Mouse (Mus musculus): ENCODE measurements around the gene Myocos. TPM values are rescaled to one million over a fixed set of nuclear protein-coding genes. Genes with fewer than 3 reads are reported as not detected.

Myocos gene
- polyA plus RNA-seq, 1 experiment: not detected

DNA sequence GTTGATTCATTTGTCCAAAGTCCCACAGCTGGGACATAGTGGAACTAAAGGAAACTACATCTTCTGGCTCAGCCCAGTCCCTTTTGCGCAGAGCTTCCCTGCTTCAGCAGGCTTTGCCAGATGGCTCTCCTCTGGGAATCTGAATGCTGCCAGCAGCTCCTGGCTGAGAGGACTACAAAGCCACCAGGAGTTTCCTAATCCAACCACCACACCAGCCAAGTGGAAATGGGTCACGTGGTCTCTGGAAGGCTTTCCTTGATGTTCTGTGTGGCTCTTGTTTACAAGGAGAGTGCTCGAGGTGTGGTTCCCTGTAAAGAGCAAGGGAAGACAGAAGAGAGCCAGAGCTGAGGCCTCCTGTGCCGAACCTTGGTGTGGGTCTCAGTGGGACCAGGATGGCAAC, 14.3 kb downstream of the Myocos start:
- H3K4me3 ChIP-seq: no peak overlapping the region
- no peak overlapping the region for H3ac ChIP-seq (ENCODE audit: control insufficient read depth, insufficient read length)
- H3K27me3 ChIP-seq (ENCODE audit: control insufficient read depth, insufficient read depth, insufficient read length): peaks cover 12% of the 10 kb centered on the region
- no peak overlapping the region for H3K4me2 ChIP-seq (ENCODE audit: low read depth)
- no peaks in the 10 kb centered on the region for H3K79me2 ChIP-seq (ENCODE audit: control insufficient read depth, insufficient read depth)
- no peaks in the 10 kb centered on the region for H3K36me3 ChIP-seq (ENCODE audit: control insufficient read depth, insufficient read depth)
- no peak for TF ChIP-seq SRF (IDR thresholded peaks at IDR 0.05; ENCODE audit: control insufficient read depth, insufficient read length, low read depth)
- TF ChIP-seq E2F4 (IDR thresholded peaks at IDR 0.05; ENCODE audit: insufficient read depth): no peak
- TF ChIP-seq POLR2AphosphoS2 (IDR thresholded peaks at IDR 0.05; ENCODE audit: insufficient read length, low read depth): no peak
- TF ChIP-seq REST (IDR thresholded peaks at IDR 0.05; ENCODE audit: insufficient read depth, insufficient read length): no peak
- no peak for TF ChIP-seq MAX (IDR thresholded peaks at IDR 0.05; ENCODE audit: low read depth)
- TF ChIP-seq POLR2A (IDR thresholded peaks at IDR 0.05; ENCODE audit: insufficient read length, low read depth): no peak
- no peak for TF ChIP-seq CEBPB (IDR thresholded peaks at IDR 0.05; ENCODE audit: insufficient read depth, poor library complexity, severe bottlenecking)
- TF ChIP-seq USF1 (IDR thresholded peaks at IDR 0.05; ENCODE audit: low read depth): peak; percentile 77

- Histone ChIP-seq H3ac (ENCODE audit: control insufficient read depth, insufficient read length) (no peak overlapping the region), H3K4me2 (ENCODE audit: low read depth) (no peak overlapping the region), H3K36me3 (ENCODE audit: control insufficient read depth, insufficient read depth) (no peaks in the 10 kb centered on the region), H3K27me3 (ENCODE audit: control insufficient read depth, insufficient read depth, insufficient read length) (peaks cover 9% of the 10 kb centered on the region), H3K79me2 (ENCODE audit: control insufficient read depth, insufficient read depth) (no peaks in the 10 kb centered on the region), H3K4me3 (no peak overlapping the region)
- TF ChIP-seq MAX (IDR thresholded peaks at IDR 0.05; ENCODE audit: low read depth) (no peak), POLR2A (IDR thresholded peaks at IDR 0.05; ENCODE audit: insufficient read length, low read depth) (no peak), TCF3 (IDR thresholded peaks at IDR 0.05; ENCODE audit: insufficient read length, low read depth) (no peak), TCF12 (IDR thresholded peaks at IDR 0.05; ENCODE audit: insufficient read depth, poor library complexity, severe bottlenecking) (no peak), USF1 (IDR thresholded peaks at IDR 0.05; ENCODE audit: low read depth) (no peak), MYOG (IDR thresholded peaks at IDR 0.05; ENCODE audit: control insufficient read depth in 1 of 3, insufficient read depth in 1 of 3, insufficient read length in 2 of 3, low read depth in 2 of 3) (no peak), CEBPB (IDR thresholded peaks at IDR 0.05; ENCODE audit: insufficient read depth, poor library complexity, severe bottlenecking) (no peak), POLR2AphosphoS2 (IDR thresholded peaks at IDR 0.05; ENCODE audit: insufficient read length, low read depth) (no peak), REST (IDR thresholded peaks at IDR 0.05; ENCODE audit: insufficient read depth, insufficient read length) (no peak), SRF (IDR thresholded peaks at IDR 0.05; ENCODE audit: control insufficient read depth, insufficient read length, low read depth) (no peak), MYOD1 (IDR thresholded peaks at IDR 0.05; ENCODE audit: control insufficient read depth in 1 of 3, insufficient read length in 2 of 3, low read depth in 2 of 3) (no peak)
These were observed 15.4 kb downstream of the Myocos start for GRCm38 (mm10) chr1:162642591-162642990.

- Histone ChIP-seq H3K36me3 (ENCODE audit: control insufficient read depth, insufficient read depth) (no peaks in the 10 kb centered on the region), H3K4me2 (ENCODE audit: low read depth) (no peak overlapping the region), H3ac (ENCODE audit: control insufficient read depth, insufficient read length) (no peak overlapping the region), H3K79me2 (ENCODE audit: control insufficient read depth, insufficient read depth) (no peaks in the 10 kb centered on the region), H3K4me3 (no peak overlapping the region), H3K27me3 (ENCODE audit: control insufficient read depth, insufficient read depth, insufficient read length) (peaks cover 9% of the 10 kb centered on the region)
- no peak for TF ChIP-seq MYOG (IDR thresholded peaks at IDR 0.05; ENCODE audit: control insufficient read depth in 1 of 3, insufficient read depth in 1 of 3, insufficient read length in 2 of 3, low read depth in 2 of 3)
- TF ChIP-seq CEBPB (IDR thresholded peaks at IDR 0.05; ENCODE audit: insufficient read depth, poor library complexity, severe bottlenecking): no peak
- TF ChIP-seq TCF12 (IDR thresholded peaks at IDR 0.05; ENCODE audit: insufficient read depth, poor library complexity, severe bottlenecking): no peak
- TF ChIP-seq SRF (IDR thresholded peaks at IDR 0.05; ENCODE audit: control insufficient read depth, insufficient read length, low read depth): no peak
- no peak for TF ChIP-seq REST (IDR thresholded peaks at IDR 0.05; ENCODE audit: insufficient read depth, insufficient read length)
- no peak for TF ChIP-seq TCF3 (IDR thresholded peaks at IDR 0.05; ENCODE audit: insufficient read length, low read depth)
- no peak for TF ChIP-seq MAX (IDR thresholded peaks at IDR 0.05; ENCODE audit: low read depth)
- no peak for TF ChIP-seq POLR2A (IDR thresholded peaks at IDR 0.05; ENCODE audit: insufficient read length, low read depth)
- no peak for TF ChIP-seq USF1 (IDR thresholded peaks at IDR 0.05; ENCODE audit: low read depth)
- TF ChIP-seq POLR2AphosphoS2 (IDR thresholded peaks at IDR 0.05; ENCODE audit: insufficient read length, low read depth): no peak
- TF ChIP-seq MYOD1 (IDR thresholded peaks at IDR 0.05; ENCODE audit: control insufficient read depth in 1 of 3, insufficient read length in 2 of 3, low read depth in 2 of 3): no peak
- no peak for TF ChIP-seq E2F4 (IDR thresholded peaks at IDR 0.05; ENCODE audit: insufficient read depth)
These were observed 18.2 kb downstream of the Myocos start for GRCm38 (mm10) chr1:162639861-162640260.

DNA sequence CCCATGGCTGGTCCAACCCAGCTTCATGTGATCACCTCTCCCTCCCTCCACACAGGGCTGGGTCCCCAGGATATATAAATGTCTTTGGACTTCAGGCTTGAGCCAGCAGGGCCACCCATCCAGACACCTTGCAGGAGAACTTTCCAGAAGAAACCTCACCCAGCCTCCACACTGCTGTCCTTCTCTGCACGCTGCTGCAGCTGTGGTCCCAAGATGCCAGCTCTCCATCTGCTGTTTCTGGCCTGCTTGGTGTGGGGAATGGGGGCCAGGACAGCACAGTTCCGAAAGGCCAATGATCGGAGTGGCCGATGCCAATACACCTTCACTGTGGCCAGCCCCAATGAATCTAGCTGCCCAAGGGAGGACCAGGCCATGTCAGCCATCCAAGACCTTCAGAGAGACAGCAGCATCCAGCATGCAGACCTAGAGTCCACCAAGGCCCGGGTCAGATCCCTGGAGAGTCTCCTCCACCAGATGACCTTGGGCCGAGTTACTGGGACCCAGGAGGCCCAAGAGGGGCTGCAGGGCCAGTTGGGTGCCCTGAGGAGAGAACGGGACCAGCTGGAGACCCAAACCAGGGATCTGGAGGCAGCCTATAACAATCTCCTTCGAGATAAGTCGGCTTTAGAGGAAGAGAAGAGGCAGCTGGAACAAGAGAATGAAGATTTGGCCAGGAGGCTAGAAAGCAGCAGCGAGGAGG, 18.8 kb downstream of the Myocos start, which contains the start of gene Myoc:
Gene Myoc (plus strand): TSS at position 105 of the 700 bp plus-strand sequence.
- no peaks in the 10 kb centered on the region for H3K36me3 ChIP-seq (ENCODE audit: control insufficient read depth, insufficient read depth)
- TF ChIP-seq TCF12 (IDR thresholded peaks at IDR 0.05; ENCODE audit: insufficient read depth, poor library complexity, severe bottlenecking): no peak
- TF ChIP-seq E2F4 (IDR thresholded peaks at IDR 0.05; ENCODE audit: insufficient read depth): no peak
- no peak for TF ChIP-seq POLR2A (IDR thresholded peaks at IDR 0.05; ENCODE audit: insufficient read length, low read depth)
- TF ChIP-seq POLR2AphosphoS2 (IDR thresholded peaks at IDR 0.05; ENCODE audit: insufficient read length, low read depth): no peak
- no peak for TF ChIP-seq TCF3 (IDR thresholded peaks at IDR 0.05; ENCODE audit: insufficient read length, low read depth)
- no peak for TF ChIP-seq REST (IDR thresholded peaks at IDR 0.05; ENCODE audit: insufficient read depth, insufficient read length)
- no peak for TF ChIP-seq MAX (IDR thresholded peaks at IDR 0.05; ENCODE audit: low read depth)
- no peak for TF ChIP-seq CEBPB (IDR thresholded peaks at IDR 0.05; ENCODE audit: insufficient read depth, poor library complexity, severe bottlenecking)
- TF ChIP-seq MYOG (IDR thresholded peaks at IDR 0.05; ENCODE audit: control insufficient read depth in 1 of 3, insufficient read depth in 1 of 3, insufficient read length in 2 of 3, low read depth in 2 of 3): no peak
- TF ChIP-seq SRF (IDR thresholded peaks at IDR 0.05; ENCODE audit: control insufficient read depth, insufficient read length, low read depth): no peak
- TF ChIP-seq MYOD1 (IDR thresholded peaks at IDR 0.05; ENCODE audit: control insufficient read depth in 1 of 3, insufficient read length in 2 of 3, low read depth in 2 of 3): no peak
- TF ChIP-seq USF1 (IDR thresholded peaks at IDR 0.05; ENCODE audit: low read depth): no peak
- no peaks in the 10 kb centered on the region for H3K79me2 ChIP-seq (ENCODE audit: control insufficient read depth, insufficient read depth)

More for the DNA sequence above, 18.8 kb downstream of the Myocos start, which contains the start of gene Myoc:
- no peak within 1 kb of the TSS for H3K4me2 ChIP-seq (ENCODE audit: low read depth)
- no peak within 1 kb of the TSS for H3K4me3 ChIP-seq
- H3ac ChIP-seq (ENCODE audit: control insufficient read depth, insufficient read length): no peak within 1 kb of the TSS
- peaks cover 9% of the 10 kb centered on the region for H3K27me3 ChIP-seq (ENCODE audit: control insufficient read depth, insufficient read depth, insufficient read length)

All from myocyte (in vitro differentiated cells).